8 mouse cellular contexts compared by ENCODE assay signal in genomic region chr6:137647646-137648045, GRCm38 (mm10). TPM values are rescaled to one million over a fixed set of nuclear protein-coding genes. Genes with fewer than 3 reads are reported as not detected.
DNase-seq lines count a peak whose midpoint lies in the region; ATAC-seq and TF ChIP-seq lines count a peak whose summit lies in the region.

No protein-coding gene starts in this region.

- TF ChIP-seq CTCF in layer of hippocampus, adult 2 months (conservative IDR thresholded peaks at IDR 0.05): no peak

- H3K27ac ChIP-seq in layer of hippocampus, adult 2 months: peak overlapping the region; percentile 81
- no peak overlapping the region for H3K27ac ChIP-seq in embryonic facial prominence, embryonic 10.5 days (replicated peaks)
- no peak overlapping the region for H3K27ac ChIP-seq in hindbrain, embryonic 14.5 days
- H3K27ac ChIP-seq in midbrain, embryonic 15.5 days: no peak overlapping the region

- peak overlapping the region; percentile 88 for H3K4me2 ChIP-seq in hindbrain, embryonic 14.5 days (replicated peaks)
- H3K4me2 ChIP-seq in midbrain, embryonic 15.5 days: peak overlapping the region; percentile 79

- ATAC-seq in hindbrain, embryonic 14.5 days (ENCODE audit: low FRiP score): no peak
- no peak for ATAC-seq in midbrain, embryonic 15.5 days (replicated peaks)
- ATAC-seq in megakaryocyte-erythroid progenitor cell, adult 5-6 weeks (replicated peaks; ENCODE audit: low FRiP score, low TSS enrichment, poor library complexity, severe bottlenecking): no peak

- 0 out of 2 replicates have a peak overlapping the region, but pooled peaks have one; percentile 75 for H3K9ac ChIP-seq in hindbrain, embryonic 14.5 days
- H3K9ac ChIP-seq in midbrain, embryonic 15.5 days: no peak overlapping the region

- DNase-seq in layer of hippocampus, adult 2 months (ENCODE audit: low spot score in 2 of 2): no peak
- no peak for DNase-seq in layer of hippocampus, postnatal 25 days (ENCODE audit: extremely low spot score in 1 of 2, low spot score in 1 of 2)
- no peak for DNase-seq in embryonic facial prominence, embryonic 10.5 days (ENCODE audit: low spot score)
- no peak for DNase-seq in hindbrain, embryonic 14.5 days (ENCODE audit: low spot score)
- no peak for DNase-seq in layer of hippocampus, postnatal 10 days (ENCODE audit: low spot score in 2 of 2)
- DNase-seq in adrenal gland, adult 8-10 months: no peak

- no peaks in the 10 kb centered on the region for H3K36me3 ChIP-seq in embryonic facial prominence, embryonic 10.5 days (replicated peaks)
- H3K36me3 ChIP-seq in hindbrain, embryonic 14.5 days (replicated peaks; ENCODE audit: control insufficient read depth, insufficient read depth): no peaks in the 10 kb centered on the region
- H3K36me3 ChIP-seq in midbrain, embryonic 15.5 days (replicated peaks): no peaks in the 10 kb centered on the region

- H3K27me3 ChIP-seq in embryonic facial prominence, embryonic 10.5 days (replicated peaks; ENCODE audit: low read depth, poor library complexity, severe bottlenecking): peaks cover 38% of the 10 kb centered on the region
- peaks cover 13% of the 10 kb centered on the region for H3K27me3 ChIP-seq in hindbrain, embryonic 14.5 days (ENCODE audit: control insufficient read depth, insufficient read depth, low read length)
- peaks cover 6% of the 10 kb centered on the region for H3K27me3 ChIP-seq in midbrain, embryonic 15.5 days (replicated peaks)

- H3K4me1 ChIP-seq in embryonic facial prominence, embryonic 10.5 days: peaks cover 15% of the 10 kb centered on the region
- H3K4me1 ChIP-seq in hindbrain, embryonic 14.5 days (replicated peaks; ENCODE audit: control insufficient read depth, insufficient read depth, low read length): 0 out of 2 replicates have a peak, but pooled peaks cover 8% of the 10 kb centered on the region
- peaks cover 14% of the 10 kb centered on the region for H3K4me1 ChIP-seq in midbrain, embryonic 15.5 days

- H3K4me3 ChIP-seq in layer of hippocampus, adult 2 months: peak overlapping the region; percentile 80
- H3K4me3 ChIP-seq in embryonic facial prominence, embryonic 10.5 days: peak overlapping the region; percentile 80
- peak overlapping the region; percentile 87 for H3K4me3 ChIP-seq in hindbrain, embryonic 14.5 days (replicated peaks; ENCODE audit: low read length)
- peak overlapping the region; percentile 94 for H3K4me3 ChIP-seq in midbrain, embryonic 15.5 days

- peaks cover 4% of the 10 kb centered on the region; the same call in 1 of the 2 replicates for H3K9me3 ChIP-seq in embryonic facial prominence, embryonic 10.5 days
- 0 out of 2 replicates have a peak, but pooled peaks cover 3% of the 10 kb centered on the region for H3K9me3 ChIP-seq in hindbrain, embryonic 14.5 days (ENCODE audit: control insufficient read depth, low read length)
- H3K9me3 ChIP-seq in midbrain, embryonic 15.5 days: no peaks in the 10 kb centered on the region

- 13% methylated on average over 10 of the region's 10 CpGs for WGBS in embryonic facial prominence, embryonic 10.5 days
- WGBS in hindbrain, embryonic 14.5 days: 13% methylated on average over 10 of the region's 10 CpGs
- WGBS in midbrain, embryonic 15.5 days: 9% methylated on average over 10 of the region's 10 CpGs

RNA-seq across cellular contexts. Expression of gene Eps8, which starts 7.0 kb away (rescaled TPM):
- total RNA-seq in layer of hippocampus, adult 2 months (2021): 10 to 100 TPM; 42.3 to 44.9 TPM
- total RNA-seq in layer of hippocampus, postnatal 25 days (2021): 10 to 100 TPM; 47.7 to 49.5 TPM
- 7.4 and 8.2 TPM in 2 replicates for polyA plus RNA-seq in embryonic facial prominence, embryonic 10.5 days (2016; fragmentation: Nextera tagmentation; extraction: Ambion mirVana)
- polyA plus RNA-seq in hindbrain, embryonic 14.5 days (2014; fragmentation: Nextera tagmentation; extraction: Ambion mirVana): 20.2 and 28.3 TPM in 2 replicates
- polyA plus RNA-seq in midbrain, embryonic 15.5 days (2015; fragmentation: Nextera tagmentation; extraction: Ambion mirVana): 25.1 and 25.8 TPM in 2 replicates
- 0.69 and 0.92 TPM in 2 replicates for total RNA-seq in megakaryocyte-erythroid progenitor cell, adult 5-6 weeks (2014; fragmentation: Nextera tagmentation)
- total RNA-seq in megakaryocyte-erythroid progenitor cell, adult 5-6 weeks (2017): 1.7 TPM in 1 of 2 replicates, not detected in the other
- total RNA-seq in layer of hippocampus, postnatal 10 days (2021): 10 to 100 TPM; 55.5 to 58.6 TPM
- total RNA-seq in adrenal gland, adult 8-10 months (2022): 10 to 100 TPM; 26.3 to 56.6 (median 36.9) TPM

Comparison
In these comparisons a context has a peak if more than half of its experiments do, and no peak if none do; other contexts are left out.
1. RNA of gene Eps8, which starts 7.0 kb away (total RNA-seq): 55.5 to 58.6 TPM in layer of hippocampus, postnatal 10 days, 47.7 to 49.5 TPM in layer of hippocampus, postnatal 25 days, 26.3 to 56.6 TPM in adrenal gland, adult 8-10 months and 42.3 to 44.9 TPM in layer of hippocampus, adult 2 months; 0.69 to 1.7 TPM in megakaryocyte-erythroid progenitor cell, adult 5-6 weeks; every median in the first group is over 10 times any median in the second.
2. Peak in every context shown above with its lines, with median percentiles within 50 percentile points of each other: H3K4me3 ChIP-seq.